Mouse (Mus musculus) layer of hippocampus, adult 9-11 months (tissue): Measurements from ENCODE around the gene Krtap2-4.

Source experiments
- DNase-seq: peaks from one replicate; pipeline ENCODE4 v3.0.0; 2022

The Krtap2-4 gene

GRCm38 (mm10) chr11:99581564-99581963, 33.1 kb downstream of the Krtap2-4 start:
- DNase-seq, result no peak

DNA sequence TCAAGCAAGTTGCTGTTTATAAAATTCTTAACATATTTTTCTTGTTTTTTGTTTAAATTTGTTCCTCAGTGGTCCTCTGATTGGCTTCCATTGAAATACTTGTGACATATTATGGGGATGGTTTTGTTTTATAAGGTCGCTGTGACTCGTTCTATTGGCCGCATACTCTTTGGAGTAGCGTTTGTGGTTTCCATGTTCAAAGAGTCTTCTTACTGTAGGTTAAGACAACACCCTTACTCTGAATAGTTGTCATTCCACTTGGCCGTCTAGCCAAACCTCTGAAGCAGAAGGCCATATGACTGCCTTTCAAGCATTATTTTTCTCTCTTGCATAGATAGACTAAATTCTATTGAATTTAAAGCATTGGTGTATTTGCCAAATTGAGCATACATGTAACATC, 33.6 kb downstream of the Krtap2-4 start:
- no peak for DNase-seq

DNA sequence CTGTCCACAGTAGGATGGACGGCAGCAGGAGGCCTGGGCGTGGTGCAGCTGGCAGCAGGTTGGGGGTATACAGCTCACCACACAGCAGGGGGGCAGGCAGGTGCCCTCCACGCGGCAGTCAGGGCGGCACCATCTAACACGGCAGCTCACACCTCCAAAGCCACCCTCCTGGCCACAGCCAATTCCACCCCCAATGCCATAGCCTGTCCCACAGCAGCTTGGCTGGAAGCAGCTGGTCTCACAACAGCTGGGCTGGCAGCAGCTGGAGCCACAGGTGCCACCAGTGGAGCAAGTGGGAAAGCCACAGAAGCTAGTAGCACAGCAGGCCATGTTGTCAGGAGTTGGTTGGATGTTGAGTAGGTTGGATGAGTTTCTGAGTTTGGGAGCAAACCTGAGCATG, 34.0 kb downstream of the Krtap2-4 start, which contains the start of gene Krtap1-5:
Gene Krtap1-5, minus strand, starts transcription at position 381 of the 400 bp plus-strand sequence.
- DNase-seq, result no peak

- peak; percentile 40 for DNase-seq
These were observed 40.5 kb downstream of the Krtap2-4 start for GRCm38 (mm10) chr11:99574106-99574505.

GRCm38 (mm10) chr11:99573164-99573563, 41.5 kb downstream of the Krtap2-4 start:
- no peak for DNase-seq

DNA sequence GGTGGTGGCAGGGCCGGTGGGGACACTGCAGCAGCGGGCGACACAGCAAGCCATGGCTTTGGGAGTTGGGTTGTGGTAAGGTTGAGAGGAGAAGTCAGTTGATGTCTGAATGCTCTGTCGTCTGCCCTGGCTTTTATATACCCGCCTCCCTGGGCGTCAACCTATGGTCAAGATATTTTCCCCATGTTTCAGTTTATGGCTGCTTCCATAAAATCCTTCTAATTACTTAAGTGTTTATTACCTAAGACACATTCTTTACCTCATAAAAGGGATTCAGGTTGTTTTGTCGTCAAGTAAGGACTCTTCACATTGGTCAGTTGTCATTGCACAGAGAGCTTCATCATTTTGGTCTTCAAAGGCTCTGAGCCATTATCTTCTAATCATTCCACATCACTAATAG, 48.1 kb downstream of the Krtap2-4 start, which contains the start of gene Krtap3-1:
Gene Krtap3-1, minus strand, starts transcription at position 101 of the 400 bp plus-strand sequence.
- no peak for DNase-seq
